Mouse (Mus musculus): ENCODE data around the gene Cpsf3.

DNA sequence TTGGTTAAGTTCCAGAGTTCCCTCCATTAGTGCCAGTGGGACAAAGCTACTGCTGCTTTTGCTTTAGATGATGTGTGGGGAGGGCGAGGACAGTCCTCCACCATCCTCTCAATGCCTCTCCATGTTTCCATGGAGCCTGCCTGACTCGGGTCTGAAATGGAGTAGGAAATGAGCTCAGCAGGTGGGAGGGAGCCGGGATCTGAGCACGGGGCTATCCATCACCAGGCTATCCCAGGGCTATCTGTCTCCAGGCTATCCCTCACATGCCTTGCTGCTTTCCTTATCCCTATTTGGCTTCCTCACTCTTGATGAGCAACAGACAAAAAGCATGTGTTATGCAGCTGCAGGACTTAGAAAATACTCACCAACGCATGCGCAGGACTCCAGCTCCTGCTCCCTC is 46.5 kb downstream of the Cpsf3 start:
- TF ChIP-seq POLR2A (IDR thresholded peaks at IDR 0.05; ENCODE audit: low read depth, low read length) (no peak), CTCF (IDR thresholded peaks at IDR 0.05; ENCODE audit: borderline replicate concordance, insufficient read depth, low read length) (no peak)

All from embryonic fibroblast, embryonic 13.5 days (primary cell).